Mouse (Mus musculus) bone marrow, adult 2 months (tissue): ENCODE measurements around the gene Mslnl.

Experiments
- CTCF ChIP-seq: fragments of 200-500 bp; IDR thresholded peaks from 2 replicates; pipeline ENCODE4 v1.5.1; 2011; ENCODE audit warnings: low read length, control low read depth; ENCODE audit not compliant: control insufficient read depth, insufficient read depth
- POLR2A ChIP-seq: fragments of 200-500 bp; IDR thresholded peaks from 2 replicates; pipeline ENCODE4 v1.6.1; 2011; ENCODE audit warnings: low read depth, mild to moderate bottlenecking, control low read depth, low read length, borderline replicate concordance; ENCODE audit not compliant: control insufficient read depth

GRCm38 (mm10) chr17:25725264-25725663, 10.6 kb upstream of the Mslnl start:
- TF ChIP-seq CTCF (no peak), POLR2A (no peak)
